Mouse (Mus musculus) ovary, adult 10 weeks (tissue): Measurements from ENCODE around the gene Limk1. TPM values are rescaled to one million over a fixed set of nuclear protein-coding genes. Genes with fewer than 3 reads are reported as not detected.

ENCODE experiments used
- polyA plus RNA-seq: library from polyadenylated mRNA; stranded (reverse); fragments of 350-450 nt; fragmentation: Illumina TruSeq; extraction: RNeasy Lipid Tissue Mini Kit (QIAGEN cat#74804); gene quantifications from one replicate; pipeline ENCODE4 v1.2.3, GENCODE M21; 2014

Limk1 gene
- polyA plus RNA-seq, result 0.34 TPM

GRCm38 (mm10) chr5:134688086-134688717 is at the start of gene Limk1:
TSS of gene Limk1 (minus strand) at chr5:134688598.

GRCm38 (mm10) chr5:134639269-134639682 is 49.1 kb downstream of the Limk1 start, which contains the start of gene Eif4h:
TSS of gene Eif4h (minus strand) at chr5:134639490.

DNA sequence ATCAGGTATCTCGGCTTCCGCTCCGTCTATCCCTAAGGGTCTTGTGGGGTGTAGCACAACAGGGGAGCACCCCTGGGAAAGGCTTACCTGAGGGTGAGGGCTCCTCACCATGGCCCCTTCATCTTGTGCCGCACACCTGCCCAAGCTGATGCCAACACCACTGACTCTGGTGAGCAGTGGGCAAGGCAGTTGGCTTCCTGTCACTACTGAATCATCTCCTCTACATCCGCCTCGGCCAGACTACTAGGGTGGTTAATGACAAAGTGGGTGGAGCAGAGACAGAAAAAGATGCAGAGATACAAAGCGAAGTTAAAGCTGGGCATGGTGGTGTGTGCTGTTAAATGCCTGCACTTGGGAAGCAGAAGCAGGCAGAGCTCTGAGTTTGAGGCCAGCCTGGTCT is 73.6 kb downstream of the Limk1 start, which contains the start of gene Lat2:
Gene Lat2 (minus strand): TSS at position 224 of the 400 bp plus-strand sequence.

Other genes starting within 250 kb of the Limk1 start
- gene Gtf2ird1, start 231.9 kb downstream of the Limk1 start, polyA plus RNA-seq, result 8.1 TPM
- gene Clip2, start 136.2 kb downstream of the Limk1 start, polyA plus RNA-seq, result 0.48 TPM
- gene Syna, start 128.4 kb downstream of the Limk1 start, polyA plus RNA-seq, result not detected
- 7.3 TPM for gene Rfc2, start 107.2 kb downstream of the Limk1 start, polyA plus RNA-seq
- 2.7 TPM for gene Lat2, start 73.6 kb downstream of the Limk1 start, polyA plus RNA-seq
- gene Eif4h, start 49.1 kb downstream of the Limk1 start, polyA plus RNA-seq, result 115 TPM
- gene Eln, start 58.7 kb upstream of the Limk1 start, polyA plus RNA-seq, result 3.2 TPM
- gene Tmem270, start 218.1 kb upstream of the Limk1 start, polyA plus RNA-seq, result not detected
- gene Cldn13, start 226.9 kb upstream of the Limk1 start, polyA plus RNA-seq, result not detected
- gene Mettl27, start 243.8 kb upstream of the Limk1 start, polyA plus RNA-seq, result 10.4 TPM